Mouse (Mus musculus): Measurements from ENCODE around the gene Tmem169.

Tmem169 gene

DNA sequence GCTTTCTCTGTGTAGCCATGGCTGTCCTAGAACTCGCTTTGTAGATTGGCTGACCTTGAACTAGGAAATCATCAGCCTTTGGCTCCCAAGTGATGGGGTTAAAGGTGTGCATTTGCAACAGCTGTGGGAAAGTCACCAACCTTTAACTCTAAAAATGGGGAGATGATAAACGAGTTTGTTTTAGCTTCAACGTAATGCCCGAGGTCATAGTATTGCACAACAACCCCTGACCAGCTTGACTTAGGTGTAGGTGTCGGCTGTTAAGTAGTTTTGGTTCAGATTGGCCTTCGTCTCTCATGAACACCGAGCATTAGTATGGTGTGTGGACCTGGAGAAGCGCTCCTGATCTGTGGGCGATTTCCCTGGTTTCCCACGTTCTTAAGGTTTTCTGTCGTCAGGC, 50.6 kb downstream of the Tmem169 start:
- DNase-seq, result no peak

DNA sequence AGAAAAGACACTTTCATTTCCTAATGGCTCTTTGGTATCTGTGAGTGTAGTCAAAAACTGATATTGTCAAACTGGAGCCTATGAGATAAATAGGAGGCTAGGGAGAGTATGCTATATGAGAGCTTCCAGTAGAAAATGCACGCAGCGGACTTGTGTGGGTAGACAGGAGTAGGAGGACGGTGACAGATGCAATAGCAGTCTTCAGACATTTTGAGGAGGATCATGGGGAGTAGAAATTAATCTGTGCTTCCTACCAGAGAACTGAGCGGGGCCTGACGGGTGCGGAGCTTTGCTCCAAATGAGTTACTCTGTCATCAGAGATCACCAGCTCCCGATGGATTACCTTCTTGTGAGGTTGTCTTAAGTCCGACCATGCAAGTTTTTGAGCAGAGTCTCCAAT, 52.6 kb downstream of the Tmem169 start:
- no peak for DNase-seq

DNA sequence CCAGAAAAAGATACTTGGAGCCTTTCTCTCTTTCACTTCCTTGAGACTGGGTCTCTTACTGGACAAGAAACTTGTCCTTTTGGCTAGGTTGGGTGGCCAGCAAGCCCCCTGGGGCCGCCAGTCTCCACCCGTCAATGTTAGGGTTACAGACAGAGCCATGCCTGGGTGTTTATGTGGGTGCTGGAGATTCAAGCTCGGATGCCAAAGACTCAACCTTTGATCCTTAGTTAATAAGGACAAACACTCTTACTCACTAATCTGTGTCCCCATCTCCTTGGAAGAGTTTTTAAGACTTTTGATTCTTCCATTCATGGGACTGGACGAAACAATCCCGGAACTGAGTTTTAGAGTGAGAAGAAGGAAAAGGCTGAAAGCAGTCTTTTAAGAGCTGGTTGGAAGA, 54.2 kb downstream of the Tmem169 start:
- no peak for DNase-seq

DNA sequence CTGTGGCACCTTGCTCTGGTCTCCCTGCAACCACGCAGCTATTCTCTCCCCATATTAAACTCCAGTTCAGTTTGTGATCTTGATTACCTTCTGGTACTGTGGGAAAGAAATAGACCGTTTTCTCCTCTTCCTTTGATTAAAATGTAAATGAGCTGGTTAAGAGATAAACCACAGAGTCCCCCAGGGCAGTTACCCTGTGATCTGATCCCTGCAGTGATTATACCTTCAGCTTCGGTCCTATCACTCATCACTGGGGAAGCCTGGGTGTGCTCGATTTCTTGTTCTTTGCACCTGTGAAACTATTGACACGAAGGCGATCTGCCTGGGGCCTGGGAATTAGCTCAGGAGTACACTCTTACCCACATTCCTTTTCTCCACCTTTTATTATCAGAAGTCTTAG, 63.7 kb downstream of the Tmem169 start:
- no peak for DNase-seq
